Mouse (Mus musculus) cerebellum, adult 2 months (tissue): ENCODE measurements around the gene Amh. TPM values are rescaled to one million over a fixed set of nuclear protein-coding genes. Genes with fewer than 3 reads are reported as not detected.

Experiments used
- DNase-seq, 2 experiments: peaks; one replicate each; pipeline ENCODE4 v3.0.0; 2021
- H3K27ac ChIP-seq: fragments of 200-500 bp; 2 replicates; pipeline ENCODE4 v1.5.1; 2012; ENCODE audit warnings: low read length, control low read depth, inconsistent platforms; ENCODE audit not compliant: insufficient read depth
- H3K27me3 ChIP-seq: fragments of 200-500 bp; 2 replicates; pipeline ENCODE4 v1.6.1; 2012; ENCODE audit warnings: inconsistent platforms, mild to moderate bottlenecking, low read length, moderate library complexity; ENCODE audit not compliant: control insufficient read depth, insufficient read depth
- H3K4me1 ChIP-seq: fragments of 200-500 bp; 2 replicates; pipeline ENCODE4 v1.6.1; 2011; ENCODE audit warnings: low read length; ENCODE audit not compliant: control insufficient read depth, insufficient read depth
- H3K4me3 ChIP-seq: fragments of 200-500 bp; replicated peaks from 2 replicates; pipeline ENCODE3; 2011; ENCODE audit warnings: mild to moderate bottlenecking, low read depth, low read length, control low read depth; ENCODE audit not compliant: insufficient read depth
- CTCF ChIP-seq: fragments of 200-500 bp; IDR thresholded peaks from 2 replicates; pipeline ENCODE4 v1.5.1; 2011; ENCODE audit warnings: low read depth, mild to moderate bottlenecking, control low read depth, low read length, moderate library complexity, borderline replicate concordance; ENCODE audit not compliant: insufficient read depth
- POLR2A ChIP-seq: fragments of 200-500 bp; IDR thresholded peaks from 2 replicates; pipeline ENCODE4 v1.6.1; 2011; ENCODE audit warnings: low read length, control low read depth, borderline replicate concordance; ENCODE audit not compliant: insufficient read depth
- WGBS: fragments of 180-500 bp; shearing (Covaris S2); methylation state at CpG from one replicate; pipeline ENCODE4 v1.1.7; 2018; 5-methylcytosine and 5-hydroxymethylcytosine counted together
- polyA plus RNA-seq: library from polyadenylated mRNA; depleted of rRNA; stranded (reverse); fragments of >200 nt; gene quantifications from 2 replicates; pipeline ENCODE4 v1.2.3, GENCODE M21; 2012

The Amh gene
- polyA plus RNA-seq, 1 experiment, result 3.0 TPM

DNA sequence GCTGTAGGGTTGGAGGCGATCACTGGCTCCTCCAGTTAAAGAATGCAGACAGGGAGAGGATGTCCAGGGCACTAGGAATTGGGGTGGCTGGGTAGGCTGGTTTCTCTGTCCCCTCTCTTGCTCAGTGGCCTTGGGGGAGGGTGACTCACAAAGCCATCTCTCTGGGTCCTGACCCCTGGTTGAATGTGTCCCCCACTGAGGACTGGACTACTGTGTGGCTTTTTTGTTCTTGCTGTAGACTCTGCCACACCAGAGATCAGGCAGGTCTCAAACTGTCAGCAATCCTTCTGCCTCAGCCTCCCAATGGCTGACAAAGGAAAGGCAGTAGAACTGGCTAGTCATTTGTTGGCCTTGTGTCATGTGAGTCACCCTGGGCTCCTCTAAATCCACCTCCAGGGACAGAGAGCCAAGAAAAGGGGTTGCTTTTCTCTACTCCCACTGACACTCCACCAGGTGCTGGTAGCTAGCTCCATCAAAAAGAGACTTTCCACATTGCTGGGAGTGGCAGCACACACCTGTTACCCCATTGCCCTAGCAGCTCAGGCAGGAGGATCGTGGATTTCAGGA is 33.4 kb downstream of the Amh start:
- 24% methylated on average over 2 of the region's 2 CpGs for WGBS
- peak overlapping the region; percentile 90 for H3K27ac ChIP-seq
- DNase-seq, result peak; percentile 60 to 69
- peaks cover 65% of the 10 kb centered on the region for H3K4me1 ChIP-seq
- H3K4me3 ChIP-seq, result no peak overlapping the region
- no peaks in the 10 kb centered on the region for H3K27me3 ChIP-seq
- TF ChIP-seq CTCF (no peak), POLR2A (no peak)

DNA sequence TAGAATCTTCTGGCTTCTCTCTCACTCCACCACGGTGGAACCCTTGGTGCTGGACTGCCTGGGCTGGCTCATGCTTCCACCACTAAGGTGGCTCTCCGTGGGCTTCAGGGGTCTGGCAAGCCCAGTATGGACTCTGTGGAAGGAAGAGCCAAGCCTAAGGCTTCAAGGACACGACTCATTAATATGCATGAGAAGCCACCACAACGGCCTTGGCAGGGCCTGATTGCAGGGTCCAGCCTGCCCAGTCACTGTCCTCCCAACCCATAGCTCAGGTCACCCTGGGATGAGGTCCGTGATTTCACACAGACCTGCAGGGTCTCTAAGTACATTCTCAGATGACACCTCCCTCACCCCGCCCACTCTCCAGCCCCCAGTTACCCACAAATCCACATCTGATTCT is 34.8 kb downstream of the Amh start:
- TF ChIP-seq POLR2A, result no peak
- TF ChIP-seq CTCF, result no peak
- peak overlapping the region; percentile 29 for H3K27ac ChIP-seq
- H3K4me1 ChIP-seq, result peaks cover 70% of the 10 kb centered on the region
- no peak for DNase-seq
- H3K27me3 ChIP-seq, result no peaks in the 10 kb centered on the region
- H3K4me3 ChIP-seq, result no peak overlapping the region
- WGBS, result 33% methylated on average over 6 of the region's 6 CpGs

DNA sequence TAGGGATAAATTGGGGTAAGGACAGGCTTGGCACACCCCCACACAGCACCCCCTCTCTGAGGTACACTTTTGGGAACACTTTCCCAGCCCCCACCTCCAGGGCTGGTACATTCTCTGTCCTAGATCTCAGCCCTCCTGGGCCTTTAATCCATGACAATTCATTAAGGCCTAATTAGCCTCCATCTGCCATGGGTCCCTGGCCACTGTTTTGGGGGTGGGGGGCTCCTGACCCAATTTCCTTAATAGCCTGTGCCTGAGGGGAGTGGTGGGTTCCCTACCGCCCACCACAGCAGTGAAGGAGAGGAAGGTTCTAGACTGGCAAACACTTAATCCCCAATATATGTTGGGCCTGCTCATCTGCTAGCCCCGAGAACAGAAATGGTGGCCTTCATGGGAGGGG is 36.6 kb downstream of the Amh start:
- peak overlapping the region; percentile 29; the same call in 1 of the 2 replicates for H3K27ac ChIP-seq
- TF ChIP-seq CTCF, result no peak
- TF ChIP-seq POLR2A, result no peak
- H3K4me1 ChIP-seq, result peaks cover 62% of the 10 kb centered on the region
- DNase-seq, result no peak
- H3K27me3 ChIP-seq, result no peaks in the 10 kb centered on the region
- WGBS, result 49% methylated on average over 2 of the region's 2 CpGs
- no peak overlapping the region for H3K4me3 ChIP-seq

DNA sequence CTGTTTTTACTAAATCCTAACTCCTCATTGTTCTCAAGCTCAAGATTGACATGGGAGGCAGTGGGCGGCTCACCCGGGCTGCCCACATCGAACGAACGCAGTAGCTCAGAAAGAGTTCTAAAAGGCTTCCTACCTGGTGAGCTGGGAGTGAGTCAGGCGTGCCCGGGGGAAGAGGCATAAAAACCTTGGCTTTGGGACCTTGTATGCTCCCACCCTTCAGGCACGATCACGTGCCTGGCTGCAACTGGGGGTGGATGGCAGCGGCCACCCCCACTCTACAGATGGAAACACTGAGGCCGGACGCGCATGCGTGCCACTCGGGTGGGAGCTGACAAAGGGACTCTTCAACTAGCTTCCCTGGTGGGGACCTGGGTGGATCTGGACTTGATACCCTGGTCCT is 37.3 kb downstream of the Amh start:
- 52% methylated on average over 15 of the region's 15 CpGs for WGBS
- Histone ChIP-seq H3K27me3 (no peaks in the 10 kb centered on the region), H3K4me3 (peak overlapping the region; percentile 75), H3K4me1 (peaks cover 55% of the 10 kb centered on the region), H3K27ac (no peak overlapping the region)
- DNase-seq, result no peak
- TF ChIP-seq POLR2A (no peak), CTCF (no peak)

DNA sequence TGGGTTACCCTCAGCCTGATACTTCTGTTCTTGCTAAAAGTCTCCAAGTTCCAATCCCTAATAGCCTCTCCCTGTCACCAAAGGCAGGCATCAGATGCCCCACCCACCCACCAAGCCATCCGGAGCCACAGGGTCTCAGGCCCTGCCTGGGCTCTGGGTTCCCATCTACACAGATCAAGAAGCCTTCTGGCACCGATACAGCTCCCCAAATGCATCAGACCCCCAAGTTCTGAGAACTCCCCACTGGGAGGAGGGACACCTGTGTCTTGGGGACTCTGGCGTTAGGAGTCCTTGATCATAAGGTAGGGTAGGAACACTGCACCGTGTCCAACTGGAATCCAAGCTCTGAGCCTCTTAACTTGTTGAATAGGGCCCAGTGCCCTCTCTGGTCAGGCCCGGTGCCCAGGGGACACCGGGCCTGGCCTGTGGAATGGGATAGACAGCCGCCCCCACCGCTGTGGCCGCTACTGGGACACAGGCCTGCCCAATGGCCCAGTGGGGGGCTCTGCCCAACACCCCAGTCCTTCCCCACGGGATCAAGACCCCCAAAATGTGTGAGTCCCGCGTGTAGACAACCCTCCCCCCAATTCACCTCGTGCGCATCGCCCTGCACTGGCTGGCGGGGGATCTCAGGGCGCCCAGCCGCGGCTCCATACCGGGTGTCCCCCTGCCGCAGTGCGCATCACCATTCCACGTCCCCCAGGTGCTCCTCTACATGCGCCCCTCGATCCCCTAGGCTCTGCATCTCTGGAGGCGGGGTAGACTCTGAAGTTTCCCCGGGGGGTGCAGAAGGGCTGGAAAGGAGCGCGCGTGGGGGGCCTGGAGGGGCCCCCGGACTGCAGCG is 38.3 kb downstream of the Amh start:
- H3K27me3 ChIP-seq, result no peaks in the 10 kb centered on the region
- H3K27ac ChIP-seq, result peak overlapping the region; percentile 48
- 3% methylated on average over 32 of the region's 32 CpGs for WGBS
- peak in 1 of 2 experiments; percentile 49 for DNase-seq
- H3K4me1 ChIP-seq, result peaks cover 45% of the 10 kb centered on the region
- H3K4me3 ChIP-seq, result peak overlapping the region; percentile 75
- TF ChIP-seq POLR2A (no peak), CTCF (no peak)

DNA sequence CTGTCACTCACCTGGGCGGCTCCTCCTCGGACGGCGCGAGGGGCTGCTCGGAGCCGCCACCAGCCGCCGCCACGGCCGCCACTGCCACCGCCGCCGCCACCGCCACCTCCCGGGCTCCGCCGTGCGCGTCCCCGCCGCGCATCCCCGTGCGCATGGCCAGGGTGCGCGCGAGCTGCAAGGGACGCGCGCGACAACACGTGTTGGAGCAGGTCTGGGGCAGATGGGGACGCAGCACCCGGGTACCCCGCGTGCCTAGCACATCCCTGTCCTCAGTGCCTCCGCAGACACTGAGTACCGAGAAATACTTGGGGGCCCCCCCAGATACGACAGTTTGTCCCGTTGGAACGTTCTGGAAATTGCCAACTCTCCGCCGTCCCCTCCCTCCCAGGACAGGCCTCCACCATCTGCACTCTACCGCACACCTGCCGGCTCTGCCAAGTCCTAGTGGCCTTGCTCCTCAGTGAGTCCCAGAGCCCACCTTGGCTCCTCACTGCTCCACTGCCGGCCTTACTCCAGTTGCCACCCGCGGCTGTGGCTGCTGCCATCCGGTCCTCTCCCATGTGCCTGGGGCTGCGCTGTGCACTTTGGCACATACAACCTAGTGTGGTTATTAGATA is 39.0 kb downstream of the Amh start, which contains the start of gene Lingo3:
Gene Lingo3 (minus strand): TSS at position 109 of the 617 bp plus-strand sequence.
- 2% methylated on average over 39 of the region's 51 CpGs for WGBS
- Histone ChIP-seq H3K27me3 (no peaks in the 10 kb centered on the region), H3K27ac (peak within 1 kb of the TSS; percentile 48), H3K4me3 (peak within 1 kb of the TSS; percentile 75), H3K4me1 (peaks cover 40% of the 10 kb centered on the region)
- TF ChIP-seq POLR2A (peak; percentile 63; the same call in 1 of the 2 replicates), CTCF (no peak)
- DNase-seq, result peak; percentile 80 to 84

DNA sequence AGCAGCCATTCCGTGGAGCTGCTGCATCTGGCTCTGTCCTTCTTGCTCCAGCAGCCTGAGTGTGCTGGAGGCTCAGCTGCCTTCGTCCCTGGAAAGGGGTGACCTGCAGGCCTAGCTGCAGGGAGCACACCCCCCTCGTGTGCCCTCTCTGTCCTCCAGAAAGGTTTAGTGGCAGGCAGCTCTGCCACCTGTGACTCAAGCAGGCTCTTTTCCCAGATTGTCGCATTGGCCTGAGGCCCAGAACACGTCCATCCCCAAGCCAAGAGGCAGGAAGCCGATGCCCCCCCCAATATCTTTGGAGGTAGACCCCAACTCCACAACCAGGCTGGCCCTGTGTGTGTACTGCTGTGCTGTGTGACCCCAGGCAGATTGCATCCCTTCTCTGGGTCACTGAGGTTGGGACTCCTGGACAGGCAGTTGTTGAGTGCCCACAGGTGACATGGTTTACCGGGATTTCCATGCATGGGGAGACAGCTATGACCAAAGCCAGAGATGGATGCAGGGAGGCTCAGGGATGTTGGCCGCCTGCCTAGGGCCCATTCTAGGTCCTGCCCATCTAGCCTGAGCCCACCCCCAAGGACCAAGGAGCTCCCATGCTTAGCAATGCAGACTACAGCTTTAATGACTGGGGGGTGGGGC is 40.1 kb downstream of the Amh start:
- H3K27ac ChIP-seq, result no peak overlapping the region
- no peak overlapping the region for H3K4me3 ChIP-seq
- H3K27me3 ChIP-seq, result no peaks in the 10 kb centered on the region
- TF ChIP-seq CTCF, result no peak
- no peak for TF ChIP-seq POLR2A
- DNase-seq, result no peak
- WGBS, result 13% methylated on average over 8 of the region's 8 CpGs
- H3K4me1 ChIP-seq, result peaks cover 33% of the 10 kb centered on the region

DNA sequence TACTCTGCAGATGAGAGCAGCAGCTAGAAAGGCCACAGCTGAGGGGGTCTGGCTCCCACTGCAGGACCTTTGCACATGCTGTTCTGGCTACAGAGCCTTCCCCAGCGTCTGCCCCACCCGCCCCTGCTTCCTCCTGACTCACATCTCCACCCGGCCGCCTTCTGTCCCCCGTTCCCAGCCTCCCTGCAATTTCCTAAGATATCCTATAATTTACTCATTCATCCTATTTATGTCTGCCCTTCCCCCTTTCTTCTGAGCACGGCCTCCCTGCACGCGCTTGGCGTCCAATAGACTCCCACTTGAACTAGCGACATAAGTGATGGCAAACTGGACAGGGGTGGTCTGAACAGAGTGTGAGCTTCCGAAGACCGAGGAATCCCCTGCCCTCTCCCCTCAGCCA is 40.7 kb downstream of the Amh start:
- DNase-seq, result no peak
- 60% methylated on average over 12 of the region's 12 CpGs for WGBS
- TF ChIP-seq POLR2A (no peak), CTCF (no peak)
- Histone ChIP-seq H3K27me3 (no peaks in the 10 kb centered on the region), H3K4me3 (no peak overlapping the region), H3K4me1 (peaks cover 27% of the 10 kb centered on the region), H3K27ac (no peak overlapping the region)
